Mouse (Mus musculus) B cell, adult 67 days (primary cell): ENCODE measurements around the gene Fan1. TPM values are rescaled to one million over a fixed set of nuclear protein-coding genes. Genes with fewer than 3 reads are reported as not detected.

Experiments
- total RNA-seq, 2 experiments: library from RNA; stranded (reverse); gene quantifications; 4 replicates each; pipeline ENCODE4 v1.2.4; 2023

The Fan1 gene
- 10 to 100 TPM in 1 of 2 experiments, 1 to 10 TPM in 1; 9.4 to 12.4 TPM for total RNA-seq

GRCm38 (mm10) chr7:64373830-64374562 lies at the start of gene Fan1:
Gene Fan1, minus strand, starts transcription at chr7:64374095.

GRCm38 (mm10) chr7:64392122-64392818 lies 18.4 kb upstream of the Fan1 start, which contains the start of the genes Mphosph10 and Mcee:
Gene Mphosph10, minus strand, starts transcription at chr7:64392268.
Gene Mcee, plus strand, starts transcription at chr7:64392607.

Other genes with a start within 250 kb of the Fan1 start
- under 1 TPM in 1 of 2 experiments, not detected in 1; 0.49 TPM for gene Trpm1, start 220.3 kb downstream of the Fan1 start, total RNA-seq
- 10 to 100 TPM in 1 of 2 experiments, 1 to 10 TPM in 1; 9.0 to 10.6 TPM for gene Mtmr10, start 86.4 kb downstream of the Fan1 start, total RNA-seq
- gene Mphosph10, start 18.2 kb upstream of the Fan1 start, total RNA-seq, result 10 to 100 TPM; 50.2 to 59.7 TPM
- 10 to 100 TPM in 1 of 2 experiments, 1 to 10 TPM in 1; 9.8 to 14.7 TPM for gene Mcee, start 18.5 kb upstream of the Fan1 start, total RNA-seq
- gene Apba2, start 127.6 kb upstream of the Fan1 start, total RNA-seq, result not detected